Mouse (Mus musculus) right cerebral cortex, postnatal 4 days (tissue): ENCODE results near the gene Ptger1.

Experiments
- DNase-seq: peaks from one replicate; pipeline ENCODE4 v3.0.0-alpha.2; 2022

Ptger1 gene

DNA sequence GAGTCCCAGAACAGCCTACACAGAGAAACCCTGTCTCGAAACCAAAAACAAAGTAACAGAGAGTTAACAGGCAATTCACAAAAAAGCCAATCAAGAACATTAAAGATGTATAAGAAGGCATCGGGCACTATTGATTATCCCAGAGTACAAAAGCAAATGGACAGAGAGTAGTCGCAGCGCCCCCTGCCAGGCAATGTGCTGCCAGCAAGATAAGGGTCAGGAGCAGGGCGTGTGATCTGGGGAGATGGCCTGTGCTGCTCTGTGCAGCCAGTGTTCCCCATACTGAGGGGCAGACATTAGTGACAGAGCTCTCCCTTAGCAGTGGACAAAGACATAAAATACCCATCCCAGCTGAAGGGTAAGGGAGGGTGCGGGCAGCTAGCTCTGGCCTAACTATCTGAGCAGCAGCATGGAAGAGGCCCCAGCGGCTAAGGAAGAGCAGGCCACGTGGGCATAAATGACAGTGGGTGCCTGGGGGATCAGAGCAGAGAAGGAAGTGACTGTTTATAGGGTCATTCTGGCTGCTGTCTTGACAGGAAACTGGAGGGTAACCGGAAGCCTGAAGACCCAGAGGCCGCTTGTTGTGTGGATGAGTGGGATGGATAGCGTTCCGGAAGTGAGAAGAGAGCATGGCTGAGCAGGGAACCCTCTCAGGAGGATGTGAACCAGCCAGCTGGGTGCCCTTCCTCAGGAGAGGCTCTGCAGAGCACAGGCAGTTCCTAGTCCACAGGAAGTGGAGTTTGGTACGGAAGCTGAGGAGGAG, 9.8 kb upstream of the Ptger1 start:
- DNase-seq = no peak

DNA sequence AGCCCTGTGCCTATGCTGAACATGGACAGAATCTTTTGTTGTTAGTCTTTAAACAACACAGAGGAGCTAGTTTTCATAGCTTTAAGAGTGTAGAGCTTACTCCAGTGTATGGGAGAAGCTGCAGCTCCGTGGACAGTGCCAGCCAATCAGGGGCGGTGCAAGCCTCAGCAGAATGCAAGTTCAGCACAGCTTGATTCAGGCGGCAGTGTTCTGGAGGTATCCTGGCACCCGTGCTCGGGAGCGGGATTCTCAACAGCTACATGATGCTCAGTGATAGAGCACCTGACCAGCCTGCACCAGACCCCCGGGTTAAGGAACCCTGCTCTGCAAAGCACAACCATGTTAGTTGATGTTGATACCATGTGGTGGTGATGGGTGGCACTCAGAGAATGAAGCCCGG, 5.9 kb upstream of the Ptger1 start:
- no peak for DNase-seq

DNA sequence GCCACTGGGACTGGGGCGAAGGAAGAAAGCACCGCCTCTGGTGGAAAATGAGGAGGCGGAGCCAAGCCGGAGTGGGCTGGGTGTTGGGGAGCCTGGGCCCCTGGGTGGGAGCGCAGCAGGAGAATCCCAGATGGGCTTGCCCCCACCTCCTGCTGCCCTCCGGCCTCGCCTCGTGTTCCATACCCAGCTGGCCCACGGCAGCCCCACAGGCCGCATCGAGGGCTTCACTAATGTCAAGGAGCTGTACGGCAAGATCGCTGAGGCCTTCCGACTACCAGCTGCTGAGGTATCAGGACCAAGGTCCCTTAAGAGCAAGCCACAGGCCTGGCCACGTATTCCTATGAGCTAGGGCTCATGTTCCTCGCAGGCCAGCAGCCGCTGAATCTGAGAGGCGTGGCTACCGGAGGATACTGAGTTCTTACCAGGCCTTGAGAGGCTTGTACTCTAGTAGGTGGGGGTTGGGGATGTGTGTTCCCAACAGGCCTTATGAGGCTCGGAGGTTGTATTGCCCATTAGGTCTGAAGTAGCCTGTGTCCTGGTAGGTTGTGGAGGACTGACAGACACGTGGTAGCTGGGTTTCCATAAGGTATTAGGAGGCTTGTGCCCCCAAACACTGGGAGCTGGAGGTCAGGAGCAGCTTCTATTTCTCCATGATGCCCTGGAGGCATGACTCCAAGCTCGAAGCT, 5.3 kb upstream of the Ptger1 start:
- DNase-seq = no peak

DNA sequence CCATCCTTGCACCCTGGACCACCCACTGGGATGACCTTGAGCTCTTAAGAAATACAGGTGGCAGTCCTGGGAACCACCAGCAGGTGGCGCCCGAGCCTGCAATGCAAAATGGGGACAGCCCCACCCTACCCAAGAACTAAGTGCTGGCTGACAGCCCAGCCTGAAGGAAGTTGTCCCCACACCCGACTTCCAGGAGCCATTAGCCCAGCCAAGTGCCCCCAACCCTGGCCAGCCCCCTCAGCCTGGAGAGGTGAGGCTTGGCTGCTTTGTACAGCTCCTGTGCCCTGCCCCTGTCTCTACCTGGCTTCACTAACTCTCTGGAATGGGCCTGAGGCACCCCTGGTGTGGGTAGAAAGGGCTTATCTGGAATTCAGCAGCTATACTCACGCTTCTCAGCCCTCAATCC, 4.1 kb upstream of the Ptger1 start:
- peak; percentile 92 for DNase-seq

DNA sequence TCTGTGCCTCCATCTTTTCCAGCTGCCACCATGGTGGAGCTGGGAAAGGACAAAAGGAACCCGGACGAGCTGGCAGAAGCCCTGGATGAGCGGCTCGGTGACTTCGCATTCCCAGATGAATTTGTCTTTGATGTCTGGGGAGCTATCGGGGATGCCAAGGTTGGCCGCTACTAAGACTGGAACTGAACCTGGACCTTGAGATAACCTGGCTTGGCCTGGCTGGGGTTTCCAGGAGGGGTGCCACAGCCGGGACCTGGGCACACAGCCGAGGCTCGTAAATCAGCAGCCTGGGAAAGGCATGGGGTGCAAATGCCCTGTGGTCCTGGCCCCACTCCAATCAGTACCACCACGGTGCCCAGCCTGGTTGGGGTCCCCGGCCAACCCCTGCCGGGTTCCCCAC, 2.4 kb upstream of the Ptger1 start:
- no peak for DNase-seq

DNA sequence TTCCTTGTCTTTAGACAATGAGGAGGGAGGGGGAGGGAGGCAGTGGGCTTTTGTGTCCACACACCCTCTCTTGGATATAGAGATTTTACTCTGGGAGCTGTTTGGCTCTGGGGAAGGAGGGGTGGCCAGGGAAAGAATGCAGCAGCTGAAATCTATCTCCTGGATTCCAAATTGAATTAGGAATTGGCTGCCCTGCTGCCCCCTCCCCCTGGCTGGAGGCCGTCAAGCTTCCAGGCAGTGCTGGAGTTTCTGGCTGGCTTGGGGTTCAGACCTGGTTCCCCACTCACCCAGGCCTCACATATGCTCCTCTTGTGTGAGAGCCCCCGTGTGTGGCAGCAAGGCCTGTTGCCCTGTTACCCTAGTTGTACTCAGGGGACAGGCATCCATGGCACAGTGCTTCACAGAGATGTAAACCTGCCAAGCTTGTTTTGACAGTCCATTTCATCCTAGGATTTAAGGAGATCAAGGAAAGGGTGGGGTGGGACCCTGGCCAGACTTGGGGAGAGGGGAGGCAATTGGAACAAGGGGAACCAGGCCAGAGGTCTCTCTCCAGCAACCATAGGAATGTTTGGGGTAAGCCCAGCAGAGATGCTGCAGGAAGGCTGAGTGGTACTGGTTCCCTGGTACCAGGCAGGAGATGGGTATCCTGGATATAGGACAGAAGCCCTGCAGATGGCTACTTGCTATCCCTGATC, 1.4 kb upstream of the Ptger1 start:
- DNase-seq = no peak

DNA sequence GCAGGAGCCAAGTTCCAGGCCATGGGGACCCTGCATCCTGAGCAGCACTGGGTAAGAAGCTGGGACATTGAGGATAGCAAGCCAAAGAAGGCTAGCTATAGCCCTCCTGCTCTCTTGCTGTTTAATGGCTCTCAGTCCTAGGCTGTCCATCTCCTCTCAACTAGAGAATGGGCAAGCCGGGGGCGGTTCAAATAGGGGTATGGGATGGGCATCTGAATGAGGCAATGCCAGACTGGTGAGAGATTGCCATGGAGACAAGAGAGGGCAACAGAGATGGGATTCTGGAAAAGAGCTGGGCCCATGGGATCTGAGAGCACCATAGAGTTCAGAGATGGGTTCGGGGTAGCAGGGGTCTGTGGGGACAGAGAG, 372 bp downstream of the Ptger1 start:
- DNase-seq = no peak

DNA sequence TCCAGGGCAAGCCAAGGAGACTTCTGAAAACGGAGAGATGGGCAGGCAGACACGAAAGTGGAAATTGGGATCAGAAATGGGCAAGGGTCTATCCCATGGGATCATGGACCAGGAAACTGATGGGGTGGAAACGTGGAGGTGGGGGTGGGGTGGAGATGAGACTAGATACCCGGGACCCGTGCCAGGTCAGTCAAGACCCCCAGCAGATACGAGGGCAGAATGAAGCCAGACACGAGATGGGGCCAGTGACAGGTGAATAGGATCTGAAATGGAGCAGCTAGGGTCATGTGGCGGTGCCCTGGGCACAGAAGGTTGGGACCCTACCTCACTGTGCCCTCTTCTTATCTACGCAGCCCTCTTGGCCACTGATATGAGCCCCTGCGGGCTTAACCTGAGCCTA, 1.0 kb downstream of the Ptger1 start:
- DNase-seq = no peak

DNA sequence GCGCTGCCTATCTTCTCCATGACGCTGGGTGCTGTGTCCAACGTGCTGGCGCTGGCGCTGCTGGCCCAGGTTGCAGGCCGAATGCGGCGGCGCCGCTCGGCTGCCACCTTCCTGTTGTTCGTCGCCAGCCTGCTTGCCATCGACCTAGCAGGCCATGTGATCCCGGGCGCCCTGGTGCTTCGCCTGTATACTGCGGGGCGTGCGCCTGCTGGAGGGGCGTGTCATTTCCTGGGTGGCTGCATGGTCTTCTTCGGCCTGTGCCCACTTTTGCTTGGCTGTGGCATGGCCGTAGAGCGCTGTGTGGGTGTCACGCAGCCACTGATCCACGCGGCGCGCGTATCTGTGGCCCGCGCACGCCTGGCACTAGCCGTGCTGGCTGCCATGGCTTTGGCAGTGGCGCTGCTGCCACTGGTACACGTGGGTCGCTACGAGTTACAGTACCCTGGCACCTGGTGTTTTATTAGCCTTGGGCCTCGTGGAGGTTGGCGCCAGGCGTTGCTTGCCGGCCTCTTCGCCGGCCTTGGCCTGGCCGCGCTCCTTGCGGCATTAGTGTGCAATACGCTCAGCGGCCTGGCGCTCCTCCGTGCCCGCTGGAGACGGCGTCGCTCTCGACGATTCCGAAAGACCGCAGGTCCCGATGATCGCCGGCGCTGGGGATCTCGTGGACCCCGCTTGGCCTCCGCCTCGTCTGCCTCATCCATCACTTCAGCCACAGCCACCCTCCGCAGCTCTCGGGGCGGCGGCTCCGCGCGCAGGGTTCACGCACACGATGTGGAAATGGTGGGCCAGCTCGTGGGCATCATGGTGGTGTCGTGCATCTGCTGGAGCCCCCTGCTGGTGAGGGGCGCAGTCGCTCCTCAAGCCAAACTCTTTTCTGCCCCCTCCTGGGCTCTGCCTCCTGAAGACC, 1.8 kb downstream of the Ptger1 start:
- peak; percentile 85 for DNase-seq

DNA sequence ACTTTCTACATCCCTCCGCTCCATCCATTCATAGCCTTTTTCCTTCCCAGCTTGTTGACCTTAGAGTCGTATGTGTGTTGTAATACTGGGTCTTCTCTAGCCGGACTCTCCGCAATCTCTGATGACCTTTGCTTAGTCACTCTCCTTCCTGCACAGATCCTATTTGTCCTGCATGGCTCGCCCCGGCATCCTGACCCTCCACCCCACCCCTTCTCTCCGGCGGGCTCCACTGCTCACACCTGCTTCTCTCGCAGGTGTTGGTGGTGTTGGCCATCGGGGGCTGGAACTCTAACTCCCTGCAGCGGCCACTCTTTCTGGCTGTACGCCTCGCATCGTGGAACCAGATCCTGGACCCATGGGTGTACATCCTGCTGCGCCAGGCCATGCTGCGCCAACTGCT, 2.5 kb downstream of the Ptger1 start:
- DNase-seq = no peak

DNA sequence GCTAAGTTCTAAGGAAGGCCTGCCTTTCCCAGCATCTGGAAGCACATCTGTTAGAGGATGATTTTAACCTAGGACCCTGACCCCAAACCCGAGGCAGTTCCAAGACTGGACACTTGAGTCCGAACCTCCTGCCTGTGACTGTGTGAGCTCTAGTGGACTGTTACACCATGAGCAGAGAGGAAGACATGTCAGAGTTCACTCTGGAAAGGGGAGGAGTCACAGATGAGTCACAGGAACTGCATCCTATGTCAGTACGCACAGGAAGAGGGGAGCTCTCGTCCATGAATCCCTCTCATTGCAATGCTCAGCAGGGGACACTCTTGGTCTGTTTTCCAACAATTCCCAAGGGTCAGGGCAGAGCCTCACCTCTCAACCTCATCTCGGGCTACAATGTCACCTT, 6.5 kb downstream of the Ptger1 start:
- DNase-seq = no peak

DNA sequence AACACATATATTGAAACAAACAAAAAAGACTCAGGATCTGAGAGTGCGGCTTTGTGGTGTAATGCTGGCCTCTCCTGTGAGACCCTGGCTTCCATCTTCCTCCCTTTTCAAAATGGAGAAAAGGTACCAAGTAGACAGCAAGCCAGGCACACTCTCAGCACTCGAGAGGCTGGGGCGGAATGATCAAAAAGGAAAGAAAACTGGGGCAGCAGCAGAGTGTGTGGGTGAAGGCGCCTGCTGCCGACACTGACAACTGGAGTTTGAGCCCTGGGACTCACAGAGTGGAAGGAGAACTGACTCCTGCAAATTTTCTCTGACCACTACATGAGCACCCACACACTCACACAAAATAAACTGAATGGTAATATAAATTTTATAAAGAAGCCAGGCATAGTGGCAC, 8.0 kb downstream of the Ptger1 start:
- no peak for DNase-seq

DNA sequence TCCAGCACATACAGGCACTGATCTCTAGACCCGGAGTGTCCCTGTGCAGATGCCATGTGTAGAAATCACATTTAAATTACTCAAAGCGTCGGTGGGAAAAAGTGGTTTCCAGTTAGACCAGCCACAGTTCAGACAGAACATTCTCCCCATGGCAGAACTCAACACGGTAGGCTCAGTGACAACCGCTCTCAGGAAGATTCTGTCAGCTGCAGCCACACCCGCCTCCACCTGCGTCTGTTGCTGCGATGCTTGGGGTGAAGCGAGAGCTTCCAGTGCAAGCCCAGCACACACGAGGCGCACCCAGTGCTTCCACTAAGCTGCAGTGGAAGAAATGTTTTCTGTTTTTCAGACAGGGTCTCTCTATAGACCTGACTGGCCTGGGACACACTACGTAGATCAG, 13.4 kb downstream of the Ptger1 start:
- no peak for DNase-seq

DNA sequence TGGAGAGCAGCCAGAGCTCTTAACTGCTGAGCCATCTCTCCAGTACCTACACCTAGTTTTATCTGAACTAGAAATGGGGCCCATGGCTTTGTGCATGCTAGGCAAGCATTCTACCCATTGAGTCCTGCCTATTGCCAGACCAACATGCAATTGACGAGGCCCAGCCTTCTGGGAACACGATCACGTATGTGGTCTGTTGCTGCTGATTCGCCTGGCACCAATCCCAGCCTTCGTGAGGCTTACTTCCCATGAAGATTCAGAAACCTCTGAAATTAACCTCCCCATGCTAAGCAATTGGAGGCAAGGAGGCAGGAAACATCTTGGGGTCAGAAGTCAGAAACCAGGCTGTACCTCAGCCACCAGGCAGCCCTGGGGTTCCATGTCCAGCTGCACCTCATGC, 14.1 kb downstream of the Ptger1 start:
- DNase-seq = no peak

DNA sequence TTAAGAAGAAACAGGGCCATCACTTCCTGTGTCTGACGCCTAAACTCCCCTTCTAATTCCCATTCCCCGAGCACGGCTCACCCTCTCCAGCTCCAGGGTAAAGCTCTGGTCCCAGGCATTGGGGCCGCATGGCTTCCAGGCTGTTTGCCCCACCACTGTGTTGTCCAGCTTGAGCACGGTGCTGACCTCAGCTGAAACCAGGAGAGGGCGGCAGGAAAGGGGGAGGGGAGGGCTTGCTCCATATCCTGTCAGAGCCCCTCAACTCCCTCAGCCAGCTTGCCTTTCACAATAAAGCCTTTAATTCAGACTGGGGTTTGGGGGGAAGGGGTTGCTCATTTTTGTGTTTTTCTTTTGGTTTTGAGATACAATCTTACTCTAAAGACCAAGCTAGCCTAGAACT, 14.6 kb downstream of the Ptger1 start:
- no peak for DNase-seq

DNA sequence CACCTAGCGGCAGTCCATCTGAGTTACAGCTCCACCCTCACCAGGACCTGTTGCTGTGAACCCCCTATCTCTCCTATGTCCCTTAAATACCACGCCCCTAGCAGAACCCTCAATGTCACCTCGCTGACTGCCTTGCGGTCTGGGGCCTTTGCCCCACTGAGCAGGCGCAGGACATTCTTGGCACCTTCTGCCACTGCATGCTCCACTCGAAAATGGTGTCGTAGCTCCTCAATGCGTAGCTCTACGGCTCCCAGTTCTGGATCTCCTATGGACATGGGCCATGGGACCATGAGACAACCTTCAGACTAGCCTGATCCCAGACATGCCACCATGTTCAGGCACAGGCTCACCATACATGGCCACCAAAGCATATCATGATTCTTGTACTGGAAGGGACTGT, 18.0 kb downstream of the Ptger1 start:
- DNase-seq = no peak

DNA sequence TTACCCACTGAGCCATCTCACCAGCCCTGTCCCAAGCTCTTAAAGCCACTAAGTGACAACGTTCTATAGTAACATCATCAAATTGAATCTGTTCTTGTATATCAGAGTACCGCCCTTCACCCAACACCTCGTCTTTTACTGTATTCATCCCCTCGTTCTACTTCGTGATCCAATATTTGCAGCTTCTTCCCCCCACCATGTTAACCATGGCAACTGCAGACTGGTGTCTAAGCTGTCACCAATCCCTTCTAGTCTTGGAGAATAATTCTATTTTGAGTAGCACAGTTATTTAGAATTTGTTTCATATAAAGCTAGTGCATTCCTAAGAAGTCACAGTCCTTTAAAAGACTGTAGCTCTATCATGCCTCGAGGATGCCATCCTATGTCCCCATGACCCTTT, 22.8 kb downstream of the Ptger1 start:
- DNase-seq = no peak

DNA sequence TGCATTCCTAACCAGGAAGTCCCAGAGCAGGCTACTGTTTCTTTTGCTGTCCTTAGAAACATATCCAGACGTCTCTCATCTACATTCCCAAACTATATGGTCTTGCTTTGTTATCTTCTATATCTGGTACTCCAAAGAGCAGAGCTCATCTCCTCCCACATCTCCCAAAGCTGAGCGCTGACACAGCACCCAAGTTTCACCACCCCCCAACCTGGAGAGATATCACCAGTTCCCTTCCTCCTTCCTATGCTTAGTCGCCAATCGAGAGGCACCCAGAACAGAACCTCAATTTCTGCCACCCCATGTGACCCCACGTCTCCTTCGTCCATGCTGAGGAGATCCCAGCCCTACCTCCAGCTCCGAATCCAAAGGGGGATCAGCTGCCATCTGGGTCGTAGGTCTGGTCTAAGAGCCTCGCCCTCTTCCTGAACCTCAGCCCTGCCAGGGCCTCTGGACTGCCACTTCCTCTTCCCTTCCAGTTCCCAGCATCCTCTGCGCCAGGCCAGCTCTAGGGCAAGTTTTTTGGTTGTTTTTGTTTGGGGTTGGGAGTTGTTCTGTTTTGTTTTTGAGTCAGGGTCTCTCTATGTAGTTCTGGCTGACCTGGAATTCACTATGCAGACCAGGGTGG, 27.2 kb downstream of the Ptger1 start:
- no peak for DNase-seq

DNA sequence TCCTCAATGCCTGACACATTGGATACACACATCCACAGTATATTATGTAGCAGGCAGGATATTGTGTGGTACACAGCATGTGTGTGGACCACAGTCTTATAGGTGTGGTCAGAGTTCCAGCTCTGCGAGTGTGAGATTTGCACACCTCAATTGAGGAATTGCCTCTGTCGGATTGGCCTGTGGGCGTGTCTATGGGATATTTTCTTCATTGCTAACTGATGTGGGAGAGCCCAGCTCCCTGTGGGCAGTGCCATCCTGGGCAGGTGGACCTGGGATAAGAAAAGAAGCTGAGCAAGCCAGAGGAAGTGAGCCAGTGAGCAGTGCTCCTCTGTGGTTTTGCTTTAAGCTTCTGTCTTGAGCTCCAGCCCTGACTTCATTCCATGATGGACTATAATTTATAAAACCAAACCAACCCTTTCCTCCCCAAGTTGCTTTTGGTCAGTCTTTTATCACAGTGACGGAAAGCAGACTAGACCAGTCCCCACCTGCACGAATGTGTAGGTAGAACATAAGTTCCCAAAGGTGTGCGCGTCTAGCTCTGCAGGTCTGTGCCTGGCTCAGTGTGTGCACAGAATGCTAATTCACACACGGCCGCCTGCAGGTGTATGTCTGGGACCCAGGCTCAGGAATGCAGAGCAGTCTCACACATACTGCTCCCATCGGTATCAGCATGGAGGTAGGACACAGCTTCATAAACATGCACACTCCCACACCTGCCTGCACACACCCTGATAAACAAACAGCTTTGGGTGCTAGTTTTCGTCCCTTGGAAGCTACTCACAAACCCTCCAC, 28.1 kb downstream of the Ptger1 start:
- DNase-seq = no peak

DNA sequence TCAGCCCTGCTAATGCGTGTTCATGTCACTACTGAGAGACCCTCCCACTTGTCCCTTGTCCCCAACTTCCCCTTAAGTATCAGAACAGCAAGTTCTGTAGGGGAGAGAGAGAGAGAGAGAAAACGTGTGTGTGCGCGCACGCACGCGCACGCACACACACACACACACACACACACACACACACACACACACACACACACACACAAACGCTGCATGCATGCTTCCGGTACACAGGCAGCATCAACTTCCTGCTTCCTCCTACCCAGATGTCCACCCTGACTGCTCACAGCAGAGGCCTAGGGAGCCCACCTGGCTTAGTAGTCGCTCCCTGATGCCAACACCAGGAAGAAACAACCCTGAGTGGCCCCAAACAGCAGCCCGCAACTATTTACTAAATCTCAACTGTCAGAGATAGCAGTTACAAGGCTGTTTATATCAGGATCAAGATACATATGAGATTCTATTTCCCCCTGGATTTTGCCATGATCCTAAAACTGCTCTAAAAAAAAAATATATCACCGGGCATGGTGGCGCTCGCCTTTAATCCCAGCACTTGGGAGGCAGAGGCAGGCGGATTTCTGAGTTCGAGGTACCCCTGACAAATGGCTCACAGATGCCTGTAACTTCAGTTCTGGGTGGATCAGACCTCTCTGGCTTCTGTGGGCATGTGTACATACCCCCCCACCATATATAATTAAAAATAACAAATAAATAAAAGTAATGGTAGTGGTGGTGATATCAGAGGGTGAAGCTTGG, 29.1 kb downstream of the Ptger1 start:
- no peak for DNase-seq
